In the genomic region with DNA sequence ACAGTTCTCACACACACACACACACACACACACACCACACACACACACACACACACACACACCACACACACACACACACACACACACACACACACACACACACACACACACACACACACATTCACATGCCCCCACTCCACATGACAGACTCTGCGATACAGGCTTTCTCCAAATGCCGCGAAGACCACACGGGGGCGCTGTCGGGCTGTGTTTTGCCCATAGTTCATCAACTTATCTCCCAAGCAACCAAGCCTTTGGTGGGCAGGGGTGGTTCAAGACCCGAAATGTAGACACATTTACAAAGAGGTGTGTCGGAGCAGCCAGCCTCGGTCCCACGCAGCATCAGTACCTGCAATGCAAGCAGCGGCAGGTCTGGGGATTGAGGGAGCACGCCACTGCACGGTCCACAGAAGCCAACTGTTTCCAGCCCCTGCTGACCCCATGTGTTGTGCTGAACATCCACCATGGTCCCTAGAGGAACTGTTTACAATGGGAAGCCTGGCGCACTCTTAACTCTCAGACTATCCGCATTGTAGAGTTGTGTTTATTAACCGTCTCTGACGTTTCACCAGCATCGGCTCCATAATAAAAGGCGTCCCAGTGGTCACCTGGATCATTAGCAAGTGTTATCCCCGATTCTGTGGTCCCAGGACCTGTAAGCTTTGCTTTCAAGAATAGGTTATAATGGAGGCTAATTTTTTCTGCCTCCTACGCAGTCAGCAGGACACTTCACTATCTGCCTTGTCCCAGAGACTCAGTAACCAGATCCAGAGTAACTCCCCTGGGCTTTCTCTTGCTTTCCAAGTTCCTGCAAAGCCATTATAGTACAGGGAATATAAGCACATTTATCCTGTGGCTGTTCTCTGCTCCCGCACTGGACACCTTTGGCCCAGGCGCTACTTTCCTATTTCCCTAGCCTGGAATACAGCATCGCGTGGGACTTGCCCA, we compare ENCODE assay signal across 8 mouse cellular contexts. TPM values are rescaled to one million over a fixed set of nuclear protein-coding genes. Genes with fewer than 3 reads are reported as not detected.
DNase-seq lines count a peak whose midpoint lies in the region; ATAC-seq and TF ChIP-seq lines count a peak whose summit lies in the region.

No protein-coding gene starts in this region.

- TF ChIP-seq CTCF in bone marrow macrophage, adult 2 months (IDR thresholded peaks at IDR 0.05; ENCODE audit: low read depth, low read length): peak; percentile 58
- peak; percentile 67 for TF ChIP-seq CTCF in embryonic fibroblast, embryonic 13.5 days (IDR thresholded peaks at IDR 0.05; ENCODE audit: borderline replicate concordance, insufficient read depth, low read length)

- H3K9me3 ChIP-seq in heart, embryonic 12.5 days (replicated peaks): no peaks in the 10 kb centered on the region
- no peaks in the 10 kb centered on the region for H3K9me3 ChIP-seq in neural tube, embryonic 13.5 days

- TF ChIP-seq POLR2A in bone marrow macrophage, adult 2 months (IDR thresholded peaks at IDR 0.05; ENCODE audit: borderline replicate concordance, low read depth, low read length): no peak
- TF ChIP-seq POLR2A in embryonic fibroblast, embryonic 13.5 days (IDR thresholded peaks at IDR 0.05; ENCODE audit: low read depth, low read length): no peak

- peak overlapping the region; percentile 97 for H3K27ac ChIP-seq in bone marrow macrophage, adult 2 months (ENCODE audit: insufficient read depth, low read depth, low read length)
- no peak overlapping the region for H3K27ac ChIP-seq in embryonic fibroblast, embryonic 13.5 days (ENCODE audit: insufficient read depth, low read length)
- no peak overlapping the region for H3K27ac ChIP-seq in heart, embryonic 12.5 days (ENCODE audit: poor library complexity, severe bottlenecking)
- H3K27ac ChIP-seq in neural tube, embryonic 13.5 days (replicated peaks): no peak overlapping the region

- 26% methylated on average over 25 of the region's 25 CpGs for WGBS in heart, embryonic 12.5 days
- 25% methylated on average over 25 of the region's 25 CpGs for WGBS in neural tube, embryonic 13.5 days

- H3K9ac ChIP-seq in heart, embryonic 12.5 days: no peak overlapping the region
- no peak overlapping the region for H3K9ac ChIP-seq in neural tube, embryonic 13.5 days

- peaks cover 44% of the 10 kb centered on the region for H3K4me1 ChIP-seq in bone marrow macrophage, adult 2 months (ENCODE audit: control insufficient read depth, insufficient read depth, low read length)
- no peaks in the 10 kb centered on the region for H3K4me1 ChIP-seq in embryonic fibroblast, embryonic 13.5 days (ENCODE audit: control insufficient read depth, insufficient read depth, low read length)
- peaks cover 23% of the 10 kb centered on the region for H3K4me1 ChIP-seq in heart, embryonic 12.5 days (replicated peaks)
- H3K4me1 ChIP-seq in neural tube, embryonic 13.5 days (replicated peaks): peaks cover 16% of the 10 kb centered on the region

- ATAC-seq in heart, embryonic 12.5 days (ENCODE audit: insufficient number of reproducible peaks, low FRiP score): no peak; the same call in 1 of the 2 replicates
- peak; percentile 33; the same call in 1 of the 2 replicates for ATAC-seq in neural tube, embryonic 13.5 days (ENCODE audit: low read depth)

- no peaks in the 10 kb centered on the region for H3K27me3 ChIP-seq in heart, embryonic 12.5 days (replicated peaks)
- H3K27me3 ChIP-seq in neural tube, embryonic 13.5 days: no peaks in the 10 kb centered on the region

- no peaks in the 10 kb centered on the region for H3K36me3 ChIP-seq in heart, embryonic 12.5 days
- 0 out of 2 replicates have a peak, but pooled peaks cover 6% of the 10 kb centered on the region for H3K36me3 ChIP-seq in neural tube, embryonic 13.5 days

- H3K4me3 ChIP-seq in bone marrow macrophage, adult 2 months (ENCODE audit: insufficient read depth, low read length): peak overlapping the region; percentile 46
- H3K4me3 ChIP-seq in embryonic fibroblast, embryonic 13.5 days (ENCODE audit: insufficient read depth, low read length): no peak overlapping the region
- peak overlapping the region; percentile 28 for H3K4me3 ChIP-seq in heart, embryonic 12.5 days
- H3K4me3 ChIP-seq in neural tube, embryonic 13.5 days: peak overlapping the region; percentile 16; the same call in 1 of the 2 replicates

- peak overlapping the region; percentile 66 for H3K4me2 ChIP-seq in heart, embryonic 12.5 days
- H3K4me2 ChIP-seq in neural tube, embryonic 13.5 days: peak overlapping the region; percentile 52

- peak; percentile 75 to 81 for DNase-seq in CD8-positive naive resting alpha-beta T cell, adult 2 months (ENCODE audit: low read depth in 2 of 2, low spot score in 2 of 2)
- peak; percentile 77 for DNase-seq in kidney, postnatal 14 days
- DNase-seq in lung, adult 18-20 months: peak; percentile 63 to 67
- DNase-seq in testis, postnatal 14 days (ENCODE audit: low spot score): peak; percentile 64

RNA-seq across cellular contexts. Expression of gene Olfr279, which starts 18.5 kb away (rescaled TPM):
- not detected in 2 replicates for polyA plus RNA-seq in bone marrow macrophage, adult 2 months (2012; ENCODE audit: insufficient read depth, insufficient read length, missing spikeins)
- not detected in 2 replicates for polyA plus RNA-seq in embryonic fibroblast, embryonic 13.5 days (2011; ENCODE audit: insufficient read length, low read depth, missing spikeins)
- polyA plus RNA-seq in heart, embryonic 12.5 days (2016; fragmentation: Nextera tagmentation; extraction: Ambion mirVana): not detected in 2 replicates
- not detected in 2 replicates for polyA plus RNA-seq in neural tube, embryonic 13.5 days (2015; fragmentation: Nextera tagmentation; extraction: Ambion mirVana)

RNA-seq across cellular contexts. Expression of gene Kansl2, which starts 23.4 kb away (rescaled TPM):
- 56.6 and 62.4 TPM in 2 replicates for polyA plus RNA-seq in bone marrow macrophage, adult 2 months (2012; ENCODE audit: insufficient read depth, insufficient read length, missing spikeins)
- polyA plus RNA-seq in embryonic fibroblast, embryonic 13.5 days (2011; ENCODE audit: insufficient read length, low read depth, missing spikeins): 91.2 and 117 TPM in 2 replicates
- polyA plus RNA-seq in heart, embryonic 12.5 days (2016; fragmentation: Nextera tagmentation; extraction: Ambion mirVana): 95.9 and 99.7 TPM in 2 replicates
- 132 and 147 TPM in 2 replicates for polyA plus RNA-seq in neural tube, embryonic 13.5 days (2015; fragmentation: Nextera tagmentation; extraction: Ambion mirVana)

RNA-seq across cellular contexts. Expression of gene Lalba, which starts 28.2 kb away (rescaled TPM):
- not detected in 2 replicates for polyA plus RNA-seq in bone marrow macrophage, adult 2 months (2012; ENCODE audit: insufficient read depth, insufficient read length, missing spikeins)
- not detected in 2 replicates for polyA plus RNA-seq in embryonic fibroblast, embryonic 13.5 days (2011; ENCODE audit: insufficient read length, low read depth, missing spikeins)
- not detected in 2 replicates for polyA plus RNA-seq in heart, embryonic 12.5 days (2016; fragmentation: Nextera tagmentation; extraction: Ambion mirVana)
- not detected in 2 replicates for polyA plus RNA-seq in neural tube, embryonic 13.5 days (2015; fragmentation: Nextera tagmentation; extraction: Ambion mirVana)

RNA-seq across cellular contexts. Expression of gene OR5BS1P, which starts 41.0 kb away (rescaled TPM):
- not detected in 2 replicates for polyA plus RNA-seq in bone marrow macrophage, adult 2 months (2012; ENCODE audit: insufficient read depth, insufficient read length, missing spikeins)
- not detected in 2 replicates for polyA plus RNA-seq in embryonic fibroblast, embryonic 13.5 days (2011; ENCODE audit: insufficient read length, low read depth, missing spikeins)
- not detected in 2 replicates for polyA plus RNA-seq in heart, embryonic 12.5 days (2016; fragmentation: Nextera tagmentation; extraction: Ambion mirVana)
- polyA plus RNA-seq in neural tube, embryonic 13.5 days (2015; fragmentation: Nextera tagmentation; extraction: Ambion mirVana): not detected in 2 replicates

RNA-seq across cellular contexts. Expression of gene Olfr281, which starts 58.3 kb away (rescaled TPM):
- polyA plus RNA-seq in bone marrow macrophage, adult 2 months (2012; ENCODE audit: insufficient read depth, insufficient read length, missing spikeins): not detected in 2 replicates
- polyA plus RNA-seq in embryonic fibroblast, embryonic 13.5 days (2011; ENCODE audit: insufficient read length, low read depth, missing spikeins): not detected in 2 replicates
- polyA plus RNA-seq in heart, embryonic 12.5 days (2016; fragmentation: Nextera tagmentation; extraction: Ambion mirVana): not detected in 2 replicates
- not detected in 2 replicates for polyA plus RNA-seq in neural tube, embryonic 13.5 days (2015; fragmentation: Nextera tagmentation; extraction: Ambion mirVana)
